Mouse (Mus musculus) forebrain, embryonic 13.5 days (tissue): ENCODE measurements around the gene L3mbtl3. TPM values are rescaled to one million over a fixed set of nuclear protein-coding genes. Genes with fewer than 3 reads are reported as not detected.
A peak's percentile ranks its signal among the peaks of the same experiment; 100 is the strongest.

Experiments
- ATAC-seq: fragments of 200-750 bp; cut with Nextera tagmentation; 2 replicates; pipeline ENCODE4 v1.8.0; 2017
- H3K27ac ChIP-seq: fragments of 300-500 bp; sonication (generic); 2 replicates; pipeline ENCODE4 v1.5.1; 2015; ENCODE audit warnings: inconsistent platforms, mild to moderate bottlenecking, moderate library complexity
- H3K27me3 ChIP-seq: fragments of 300-500 bp; sonication (generic); 2 replicates; pipeline ENCODE4 v1.6.1; 2015; ENCODE audit warnings: mild to moderate bottlenecking, inconsistent platforms
- H3K36me3 ChIP-seq: fragments of 300-500 bp; sonication (generic); 2 replicates; pipeline ENCODE4 v1.6.1; 2015; ENCODE audit warnings: mild to moderate bottlenecking, inconsistent platforms; ENCODE audit not compliant: poor library complexity, severe bottlenecking
- H3K4me1 ChIP-seq: fragments of 300-500 bp; sonication (generic); 2 replicates; pipeline ENCODE4 v1.6.1; 2015; ENCODE audit warnings: inconsistent platforms
- H3K4me2 ChIP-seq: fragments of 300-500 bp; sonication (generic); 2 replicates; pipeline ENCODE4 v1.6.1; 2015; ENCODE audit warnings: inconsistent platforms, mild to moderate bottlenecking, moderate library complexity
- H3K4me3 ChIP-seq: fragments of 300-500 bp; sonication (generic); 2 replicates; pipeline ENCODE4 v1.5.1; 2015; ENCODE audit warnings: mild to moderate bottlenecking, inconsistent platforms
- H3K9ac ChIP-seq: fragments of 300-500 bp; sonication (generic); 2 replicates; pipeline ENCODE4 v1.6.1; 2015; ENCODE audit warnings: mild to moderate bottlenecking, inconsistent platforms
- H3K9me3 ChIP-seq: fragments of 300-500 bp; sonication (generic); replicated peaks from 2 replicates; pipeline ENCODE4 v1.6.1; 2016; ENCODE audit warnings: inconsistent platforms
- WGBS: fragments of 180-500 bp; shearing (Covaris S2); methylation state at CpG from one replicate; pipeline ENCODE4 v1.1.7; 2015; 5-methylcytosine and 5-hydroxymethylcytosine counted together
- polyA plus RNA-seq: library from polyadenylated mRNA; unstranded; fragments of >200 nt; fragmentation: Nextera tagmentation; extraction: Ambion mirVana; gene quantifications from 2 replicates; pipeline ENCODE4 v1.2.1, GENCODE M21; 2015

The L3mbtl3 gene
- polyA plus RNA-seq, 1 experiment from 2014 or later, result 19.8 TPM

- 20% methylated on average over 2 of the region's 2 CpGs for WGBS
- Histone ChIP-seq H3K9me3 (no peaks in the 10 kb centered on the region), H3K27me3 (no peaks in the 10 kb centered on the region; the same call in 1 of the 2 replicates), H3K4me3 (no peak overlapping the region), H3K4me1 (peaks cover 7% of the 10 kb centered on the region), H3K36me3 (peaks cover 48% of the 10 kb centered on the region), H3K4me2 (no peak overlapping the region), H3K9ac (no peak overlapping the region), H3K27ac (no peak overlapping the region)
- ATAC-seq, result no peak
Observed at GRCm38 (mm10) chr10:26332781-26333180, 43.0 kb downstream of the L3mbtl3 start.

DNA sequence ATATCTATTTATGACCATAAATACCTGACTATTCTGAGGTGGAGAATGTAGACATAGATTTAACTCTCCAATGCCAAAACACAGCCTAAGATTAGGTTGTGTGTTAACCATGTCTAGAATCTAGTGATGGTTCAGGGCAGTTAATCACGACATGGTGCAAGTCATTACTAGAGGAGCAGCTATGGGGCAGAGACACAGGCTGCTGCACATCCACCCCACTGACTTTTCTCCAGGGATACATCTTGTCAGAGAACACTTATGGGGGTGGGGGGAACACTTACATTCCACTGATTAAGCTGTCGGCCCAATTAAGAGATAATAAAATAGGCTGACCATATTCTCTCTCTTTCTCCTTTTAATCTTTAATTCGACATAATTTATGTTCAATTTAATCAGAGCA lies 46.9 kb downstream of the L3mbtl3 start:
- Histone ChIP-seq H3K27ac (no peak overlapping the region), H3K4me1 (peaks cover 13% of the 10 kb centered on the region), H3K9me3 (no peaks in the 10 kb centered on the region), H3K4me2 (no peak overlapping the region), H3K9ac (no peak overlapping the region), H3K36me3 (peaks cover 36% of the 10 kb centered on the region), H3K4me3 (no peak overlapping the region), H3K27me3 (no peaks in the 10 kb centered on the region; the same call in 1 of the 2 replicates)
- no peak for ATAC-seq
- 64% methylated on average over 3 of the region's 3 CpGs for WGBS

GRCm38 (mm10) chr10:26327691-26328542 lies 47.9 kb downstream of the L3mbtl3 start:
- 9% methylated on average over 17 of the region's 17 CpGs for WGBS
- no peak overlapping the region; the same call in 1 of the 2 replicates for H3K4me2 ChIP-seq
- peaks cover 38% of the 10 kb centered on the region for H3K36me3 ChIP-seq
- H3K4me3 ChIP-seq, result no peak overlapping the region
- no peaks in the 10 kb centered on the region; the same call in 1 of the 2 replicates for H3K27me3 ChIP-seq
- ATAC-seq, result peak; percentile 90
- peaks cover 13% of the 10 kb centered on the region for H3K4me1 ChIP-seq
- no peak overlapping the region for H3K9ac ChIP-seq
- H3K9me3 ChIP-seq, result no peaks in the 10 kb centered on the region
- H3K27ac ChIP-seq, result no peak overlapping the region

GRCm38 (mm10) chr10:26327291-26327690 lies 48.5 kb downstream of the L3mbtl3 start:
- H3K4me3 ChIP-seq, result no peak overlapping the region
- H3K4me1 ChIP-seq, result peaks cover 13% of the 10 kb centered on the region
- peaks cover 38% of the 10 kb centered on the region for H3K36me3 ChIP-seq
- 35% methylated on average over 5 of the region's 5 CpGs for WGBS
- no peak overlapping the region for H3K4me2 ChIP-seq
- H3K27me3 ChIP-seq, result no peaks in the 10 kb centered on the region; the same call in 1 of the 2 replicates
- no peaks in the 10 kb centered on the region for H3K9me3 ChIP-seq
- H3K9ac ChIP-seq, result no peak overlapping the region
- peak; percentile 54; the same call in 1 of the 2 replicates for ATAC-seq
- 0 out of 2 replicates have a peak overlapping the region, but pooled peaks have one; percentile 14 for H3K27ac ChIP-seq

DNA sequence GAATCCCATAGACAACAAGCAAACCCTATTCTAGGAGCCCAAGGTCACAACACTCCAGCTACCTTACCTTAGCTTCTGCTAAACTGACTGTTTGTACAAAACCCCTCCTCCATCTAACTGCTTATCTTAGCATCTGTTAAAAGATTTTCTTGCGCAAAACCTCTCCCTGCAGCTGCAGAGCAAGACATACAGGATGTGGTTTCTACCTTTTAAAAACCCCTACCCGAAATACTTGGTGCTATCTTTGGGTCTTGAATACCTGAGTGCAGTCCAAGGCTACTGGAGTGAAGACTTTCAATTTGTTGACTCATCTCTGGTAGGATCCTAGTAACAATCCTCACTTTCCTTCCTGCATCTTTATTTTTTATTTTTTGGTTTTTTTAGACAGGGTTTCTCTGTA lies 50.5 kb downstream of the L3mbtl3 start:
- ATAC-seq, result no peak
- Histone ChIP-seq H3K27me3 (no peaks in the 10 kb centered on the region; the same call in 1 of the 2 replicates), H3K4me1 (peaks cover 13% of the 10 kb centered on the region), H3K4me2 (no peak overlapping the region), H3K36me3 (peaks cover 40% of the 10 kb centered on the region), H3K27ac (no peak overlapping the region), H3K9ac (no peak overlapping the region), H3K4me3 (no peak overlapping the region), H3K9me3 (no peaks in the 10 kb centered on the region)
- WGBS, result 97% methylated on average over 2 of the region's 2 CpGs

GRCm38 (mm10) chr10:26322344-26323051 lies 53.3 kb downstream of the L3mbtl3 start:
- ATAC-seq, result no peak
- no peaks in the 10 kb centered on the region for H3K27me3 ChIP-seq
- peaks cover 47% of the 10 kb centered on the region for H3K36me3 ChIP-seq
- H3K9me3 ChIP-seq, result no peaks in the 10 kb centered on the region
- 84% methylated on average over 7 of the region's 7 CpGs for WGBS
- no peak overlapping the region for H3K27ac ChIP-seq
- H3K4me1 ChIP-seq, result peaks cover 3% of the 10 kb centered on the region; the same call in 1 of the 2 replicates
- H3K4me3 ChIP-seq, result no peak overlapping the region
- H3K4me2 ChIP-seq, result no peak overlapping the region
- H3K9ac ChIP-seq, result no peak overlapping the region

DNA sequence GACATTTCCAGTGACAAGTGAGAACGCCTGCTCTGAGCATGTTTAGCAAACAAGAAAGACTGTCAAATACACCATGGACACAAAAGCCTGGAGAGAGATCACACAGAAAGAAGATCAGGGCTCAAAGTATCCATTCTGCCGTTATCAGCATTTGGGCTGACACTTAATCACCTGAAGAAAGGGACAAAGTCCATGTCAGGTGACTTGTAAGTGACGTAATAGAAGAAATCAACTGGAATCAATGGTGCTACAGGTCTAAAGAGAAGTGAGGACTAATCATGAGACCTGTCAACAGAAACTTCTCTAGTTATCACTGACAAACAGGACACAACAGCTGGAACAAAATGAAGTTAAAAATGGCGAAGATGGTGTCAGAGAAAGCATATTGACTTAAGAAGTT lies 55.1 kb downstream of the L3mbtl3 start:
- Histone ChIP-seq H3K27ac (no peak overlapping the region), H3K27me3 (no peaks in the 10 kb centered on the region), H3K9me3 (no peaks in the 10 kb centered on the region), H3K4me1 (no peaks in the 10 kb centered on the region), H3K4me2 (no peak overlapping the region), H3K36me3 (peaks cover 40% of the 10 kb centered on the region), H3K4me3 (no peak overlapping the region), H3K9ac (no peak overlapping the region)
- WGBS, result 87% methylated on average over 4 of the region's 4 CpGs
- ATAC-seq, result no peak

DNA sequence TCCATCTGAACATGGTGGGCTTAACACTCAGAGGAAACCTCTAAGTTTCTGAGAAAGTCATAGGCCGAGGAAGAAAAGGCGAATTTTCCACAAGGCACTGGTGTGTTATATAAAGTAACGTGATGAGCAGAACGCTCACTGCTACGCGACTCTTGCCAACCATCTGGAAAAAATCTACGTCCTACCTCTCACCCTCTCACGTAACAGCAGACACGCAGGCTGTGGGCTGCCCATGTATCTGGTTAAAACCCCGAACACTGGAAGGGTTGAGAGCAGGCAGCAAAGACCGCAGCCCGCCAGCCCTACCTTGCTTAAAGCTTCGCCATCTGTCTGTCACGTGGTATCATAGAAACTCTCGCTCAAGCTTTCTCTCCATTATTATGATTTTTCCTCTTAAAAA lies 61.4 kb downstream of the L3mbtl3 start:
- no peak overlapping the region for H3K27ac ChIP-seq
- no peaks in the 10 kb centered on the region for H3K27me3 ChIP-seq
- H3K9ac ChIP-seq, result no peak overlapping the region
- H3K4me2 ChIP-seq, result no peak overlapping the region
- H3K9me3 ChIP-seq, result no peaks in the 10 kb centered on the region
- H3K4me3 ChIP-seq, result no peak overlapping the region
- ATAC-seq, result 0 out of 2 replicates have a peak, but pooled peaks have one; percentile 48
- H3K4me1 ChIP-seq, result no peaks in the 10 kb centered on the region
- peaks cover 60% of the 10 kb centered on the region for H3K36me3 ChIP-seq
- 95% methylated on average over 15 of the region's 15 CpGs for WGBS

- Histone ChIP-seq H3K9ac (no peak overlapping the region), H3K4me2 (no peak overlapping the region), H3K9me3 (no peaks in the 10 kb centered on the region), H3K4me3 (no peak overlapping the region), H3K27me3 (no peaks in the 10 kb centered on the region), H3K36me3 (peaks cover 46% of the 10 kb centered on the region), H3K4me1 (no peaks in the 10 kb centered on the region), H3K27ac (no peak overlapping the region)
- WGBS, result 91% methylated on average over 6 of the region's 6 CpGs
- peak; percentile 50; the same call in 1 of the 2 replicates for ATAC-seq
Observed at GRCm38 (mm10) chr10:26303485-26303884, 72.3 kb downstream of the L3mbtl3 start.

DNA sequence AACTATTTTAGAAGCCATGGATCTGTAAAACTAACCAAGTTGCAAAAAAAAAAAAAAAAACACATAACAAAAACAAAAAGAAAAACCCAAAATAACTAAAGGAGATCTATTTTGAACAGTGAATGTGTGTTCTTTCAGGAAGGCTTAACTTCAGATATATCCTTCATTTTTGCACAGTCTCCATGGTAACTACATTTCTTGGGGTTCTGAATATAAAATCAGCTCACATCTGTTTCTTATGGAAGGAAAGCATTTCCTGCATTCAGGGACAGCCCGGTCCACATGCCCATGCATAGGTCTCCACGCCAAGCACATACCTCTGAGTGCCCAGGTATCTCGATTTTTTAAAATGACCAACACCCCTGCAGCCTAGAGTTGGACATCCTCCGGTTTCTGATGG lies 73.4 kb downstream of the L3mbtl3 start:
- WGBS, result 96% methylated on average over 4 of the region's 4 CpGs
- Histone ChIP-seq H3K4me3 (no peak overlapping the region), H3K36me3 (peaks cover 37% of the 10 kb centered on the region), H3K9me3 (no peaks in the 10 kb centered on the region), H3K4me1 (0 out of 2 replicates have a peak, but pooled peaks cover 2% of the 10 kb centered on the region), H3K27ac (no peak overlapping the region), H3K4me2 (no peak overlapping the region), H3K27me3 (no peaks in the 10 kb centered on the region), H3K9ac (no peak overlapping the region)
- no peak for ATAC-seq

GRCm38 (mm10) chr10:26297626-26298025 lies 78.1 kb downstream of the L3mbtl3 start:
- Histone ChIP-seq H3K27me3 (no peaks in the 10 kb centered on the region), H3K9ac (no peak overlapping the region), H3K36me3 (peaks cover 50% of the 10 kb centered on the region), H3K4me3 (no peak overlapping the region), H3K27ac (no peak overlapping the region), H3K4me1 (peaks cover 9% of the 10 kb centered on the region; the same call in 1 of the 2 replicates), H3K4me2 (no peak overlapping the region), H3K9me3 (no peaks in the 10 kb centered on the region)
- ATAC-seq, result no peak
- 85% methylated on average over 7 of the region's 7 CpGs for WGBS

GRCm38 (mm10) chr10:26297200-26297599 lies 78.6 kb downstream of the L3mbtl3 start:
- 67% methylated on average over 3 of the region's 3 CpGs for WGBS
- H3K27ac ChIP-seq, result no peak overlapping the region

More at GRCm38 (mm10) chr10:26297200-26297599, 78.6 kb downstream of the L3mbtl3 start:
- peak; percentile 44; the same call in 1 of the 2 replicates for ATAC-seq
- Histone ChIP-seq H3K4me3 (no peak overlapping the region), H3K9ac (no peak overlapping the region), H3K36me3 (peaks cover 51% of the 10 kb centered on the region), H3K4me2 (no peak overlapping the region), H3K27me3 (no peaks in the 10 kb centered on the region), H3K9me3 (no peaks in the 10 kb centered on the region), H3K4me1 (peaks cover 9% of the 10 kb centered on the region; the same call in 1 of the 2 replicates)
